Mouse (Mus musculus) spleen, postnatal 0 days (tissue): ENCODE results near the gene Olfr766-ps1. TPM values are rescaled to one million over a fixed set of nuclear protein-coding genes. Genes with fewer than 3 reads are reported as not detected.

Experiments
- polyA plus RNA-seq: library from polyadenylated mRNA; unstranded; fragments of >200 nt; fragmentation: Nextera tagmentation; extraction: Ambion mirVana; gene quantifications from 2 replicates; pipeline ENCODE4 v1.2.1, GENCODE M21; 2015

Olfr766-ps1 gene
- not detected in 2 replicates for polyA plus RNA-seq

GRCm38 (mm10) chr10:129068877-129069276 lies at the start of gene Olfr766-ps1:
TSS of gene Olfr766-ps1 (minus strand) at chr10:129068977.

DNA sequence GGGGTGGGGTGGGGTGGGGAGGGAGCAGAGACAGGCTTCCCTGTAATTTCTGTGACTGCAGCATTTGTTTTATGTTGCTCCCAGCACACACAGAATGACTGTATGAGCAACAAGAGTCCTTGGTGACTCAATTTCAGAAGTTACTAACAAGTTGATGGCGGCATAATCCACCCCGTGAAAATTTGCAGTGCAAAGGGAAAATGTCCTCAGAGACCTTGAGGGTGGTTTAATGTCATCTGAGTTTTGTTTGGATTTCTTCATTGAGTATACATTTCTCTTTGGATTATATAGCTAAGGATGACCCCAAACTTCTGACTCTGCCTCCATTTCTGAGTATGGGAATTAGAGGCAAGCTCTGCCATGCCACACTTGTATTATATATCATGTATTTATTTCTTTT lies 49.0 kb upstream of the Olfr766-ps1 start, which contains the start of gene Olfr769:
TSS of gene Olfr769 (minus strand) at position 101 of the 400 bp plus-strand sequence.

DNA sequence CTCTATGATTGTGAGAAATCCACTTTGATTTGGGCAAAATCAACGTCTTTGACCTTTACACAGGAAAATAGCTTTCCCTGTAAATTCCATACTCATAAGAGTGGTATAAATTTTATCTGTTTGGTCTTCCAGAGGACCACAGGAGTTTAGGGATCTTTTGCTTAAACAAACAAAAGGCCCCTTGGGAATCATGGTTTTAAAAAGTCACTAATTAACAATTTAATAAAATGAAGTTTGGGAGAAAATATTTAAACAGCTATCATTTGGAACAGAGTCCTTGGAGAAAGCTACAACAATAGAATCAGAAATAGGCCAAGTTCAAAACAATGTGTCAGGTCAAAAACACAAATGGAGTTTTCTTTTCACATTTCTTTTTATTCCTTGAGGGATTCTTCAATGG lies 30.5 kb upstream of the Olfr766-ps1 start, which contains the start of gene Olfr768:
TSS of gene Olfr768 (minus strand) at position 101 of the 400 bp plus-strand sequence.

GRCm38 (mm10) chr10:129082810-129083209 lies 14.0 kb upstream of the Olfr766-ps1 start, which contains the start of gene Olfr767:
TSS of gene Olfr767 (minus strand) at chr10:129082910.

GRCm38 (mm10) chr10:129049898-129050297 lies 18.9 kb downstream of the Olfr766-ps1 start, which contains the start of gene Olfr765:
TSS of gene Olfr765 (minus strand) at chr10:129049998.

GRCm38 (mm10) chr10:129039796-129040195 lies 29.0 kb downstream of the Olfr766-ps1 start, which contains the start of gene Olfr764-ps1:
TSS of gene Olfr764-ps1 (minus strand) at chr10:129039896.

Other genes starting within 250 kb of the Olfr766-ps1 start
- 68.8 and 73.7 TPM in 2 replicates for gene Ormdl2, start 247.3 kb downstream of the Olfr766-ps1 start, polyA plus RNA-seq
- 0.82 and 1.2 TPM in 2 replicates for gene Gdf11, start 177.3 kb downstream of the Olfr766-ps1 start, polyA plus RNA-seq
- 240 and 284 TPM in 2 replicates for gene Cd63, start 168.0 kb downstream of the Olfr766-ps1 start, polyA plus RNA-seq
- 4.8 and 5.9 TPM in 2 replicates for gene Rdh5, start 146.1 kb downstream of the Olfr766-ps1 start, polyA plus RNA-seq
- gene Bloc1s1, start 144.9 kb downstream of the Olfr766-ps1 start, polyA plus RNA-seq = 116 and 145 TPM in 2 replicates
- gene Itga7, start 135.2 kb downstream of the Olfr766-ps1 start, polyA plus RNA-seq = 2.5 and 3.2 TPM in 2 replicates
- 0.10 TPM in 1 of 2 replicates, not detected in the other for gene Mettl7b, start 108.0 kb downstream of the Olfr766-ps1 start, polyA plus RNA-seq
- gene Olfr9, start 79.5 kb downstream of the Olfr766-ps1 start, polyA plus RNA-seq = not detected in 2 replicates
- gene Olfr763, start 58.2 kb downstream of the Olfr766-ps1 start, polyA plus RNA-seq = not detected in 2 replicates
- gene Olfr764-ps1, start 29.1 kb downstream of the Olfr766-ps1 start, polyA plus RNA-seq = not detected in 2 replicates
- gene Olfr765, start 19.0 kb downstream of the Olfr766-ps1 start, polyA plus RNA-seq = not detected in 2 replicates
- gene Olfr767, start 13.9 kb upstream of the Olfr766-ps1 start, polyA plus RNA-seq = not detected in 2 replicates
- gene Olfr768, start 30.4 kb upstream of the Olfr766-ps1 start, polyA plus RNA-seq = not detected in 2 replicates
- gene Olfr769, start 48.9 kb upstream of the Olfr766-ps1 start, polyA plus RNA-seq = not detected in 2 replicates
- gene Olfr770, start 70.0 kb upstream of the Olfr766-ps1 start, polyA plus RNA-seq = not detected in 2 replicates
- not detected in 2 replicates for gene Olfr771, start 95.8 kb upstream of the Olfr766-ps1 start, polyA plus RNA-seq
- gene Olfr772, start 108.9 kb upstream of the Olfr766-ps1 start, polyA plus RNA-seq = not detected in 2 replicates
- gene Olfr773, start 118.4 kb upstream of the Olfr766-ps1 start, polyA plus RNA-seq = not detected in 2 replicates
- not detected in 2 replicates for gene Olfr774, start 167.2 kb upstream of the Olfr766-ps1 start, polyA plus RNA-seq
- gene Olfr775, start 179.4 kb upstream of the Olfr766-ps1 start, polyA plus RNA-seq = not detected in 2 replicates
- not detected in 2 replicates for gene Olfr776, start 190.2 kb upstream of the Olfr766-ps1 start, polyA plus RNA-seq
- gene Olfr777, start 202.5 kb upstream of the Olfr766-ps1 start, polyA plus RNA-seq = not detected in 2 replicates
- not detected in 2 replicates for gene Olfr780, start 249.1 kb upstream of the Olfr766-ps1 start, polyA plus RNA-seq